Mouse (Mus musculus) cerebellum, adult 9-11 months (tissue): ENCODE data around the gene Vwa3b.

Experiments used
- DNase-seq: peaks from one replicate; pipeline ENCODE4 v3.0.0; 2022

The Vwa3b gene

GRCm38 (mm10) chr1:37063841-37064240 lies 37.4 kb downstream of the Vwa3b start:
- no peak for DNase-seq

GRCm38 (mm10) chr1:37065658-37066412 lies 39.4 kb downstream of the Vwa3b start:
- DNase-seq: no peak

DNA sequence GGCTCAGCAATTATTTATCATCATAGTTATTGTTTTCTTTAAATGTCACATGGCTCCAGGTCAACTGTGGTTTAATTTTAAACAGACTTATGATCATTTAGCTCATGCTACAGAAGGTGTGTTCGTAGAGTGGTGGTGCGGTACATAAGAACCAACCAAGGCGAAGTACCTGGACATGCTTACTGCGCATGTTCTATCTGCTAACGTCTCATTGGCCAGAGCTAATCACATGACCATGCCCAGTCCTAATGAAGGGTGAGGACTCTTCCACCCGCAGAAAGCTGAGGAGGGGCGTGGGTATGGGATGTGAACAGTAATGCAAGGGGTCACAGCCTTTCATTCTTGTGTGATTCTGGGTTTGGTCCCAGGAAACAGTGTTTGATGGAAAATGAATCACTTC lies 49.4 kb downstream of the Vwa3b start:
- DNase-seq: no peak

GRCm38 (mm10) chr1:37077266-37077665 lies 50.9 kb downstream of the Vwa3b start:
- DNase-seq: no peak

DNA sequence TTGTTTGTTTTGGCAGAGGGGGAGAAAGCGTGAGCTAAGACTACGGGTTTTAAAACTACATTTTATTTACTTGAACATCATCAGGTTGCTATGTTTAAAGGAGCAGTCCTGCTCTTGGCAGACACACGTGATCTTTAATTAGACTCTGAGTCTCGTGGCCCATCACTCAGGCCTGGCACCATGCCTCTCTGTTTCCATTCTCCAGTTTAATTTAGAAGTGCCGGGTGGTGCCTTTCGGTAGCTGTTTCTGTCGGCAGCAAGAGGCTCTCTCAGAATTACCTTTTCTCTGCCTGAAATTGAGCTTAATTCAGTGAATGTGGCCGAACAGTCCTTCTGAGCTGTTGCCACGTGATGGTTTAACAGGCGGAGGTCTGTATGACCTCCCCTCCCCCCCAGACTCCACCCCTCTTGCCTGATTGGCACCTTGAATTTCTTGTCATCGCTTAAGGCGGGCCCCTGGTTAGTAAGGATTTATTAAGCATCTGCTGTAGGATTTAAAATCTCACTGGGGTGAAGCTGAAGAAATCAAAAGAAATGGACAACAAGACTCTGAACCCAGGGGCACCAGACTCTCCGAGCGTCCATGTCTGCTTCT lies 51.7 kb downstream of the Vwa3b start:
- DNase-seq: no peak

DNA sequence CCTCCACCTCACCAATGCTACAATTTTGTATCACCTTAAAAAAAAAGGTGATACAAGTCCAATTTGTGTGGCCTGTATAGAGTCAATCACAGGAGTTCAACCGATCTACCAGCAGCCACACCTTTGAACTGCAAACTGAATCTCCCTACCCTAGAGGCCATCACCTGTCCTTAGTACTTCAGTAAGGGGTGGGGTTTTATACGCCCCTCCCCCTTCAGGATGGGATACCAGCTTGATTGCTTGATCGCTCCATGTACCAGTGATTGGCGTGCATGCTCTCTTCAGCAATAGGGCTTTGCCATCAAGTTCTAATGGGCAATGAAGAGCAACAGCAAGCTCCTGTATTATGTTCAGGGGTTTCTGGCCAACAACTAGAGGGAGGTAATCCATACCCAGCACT lies 54.0 kb downstream of the Vwa3b start:
- no peak for DNase-seq

DNA sequence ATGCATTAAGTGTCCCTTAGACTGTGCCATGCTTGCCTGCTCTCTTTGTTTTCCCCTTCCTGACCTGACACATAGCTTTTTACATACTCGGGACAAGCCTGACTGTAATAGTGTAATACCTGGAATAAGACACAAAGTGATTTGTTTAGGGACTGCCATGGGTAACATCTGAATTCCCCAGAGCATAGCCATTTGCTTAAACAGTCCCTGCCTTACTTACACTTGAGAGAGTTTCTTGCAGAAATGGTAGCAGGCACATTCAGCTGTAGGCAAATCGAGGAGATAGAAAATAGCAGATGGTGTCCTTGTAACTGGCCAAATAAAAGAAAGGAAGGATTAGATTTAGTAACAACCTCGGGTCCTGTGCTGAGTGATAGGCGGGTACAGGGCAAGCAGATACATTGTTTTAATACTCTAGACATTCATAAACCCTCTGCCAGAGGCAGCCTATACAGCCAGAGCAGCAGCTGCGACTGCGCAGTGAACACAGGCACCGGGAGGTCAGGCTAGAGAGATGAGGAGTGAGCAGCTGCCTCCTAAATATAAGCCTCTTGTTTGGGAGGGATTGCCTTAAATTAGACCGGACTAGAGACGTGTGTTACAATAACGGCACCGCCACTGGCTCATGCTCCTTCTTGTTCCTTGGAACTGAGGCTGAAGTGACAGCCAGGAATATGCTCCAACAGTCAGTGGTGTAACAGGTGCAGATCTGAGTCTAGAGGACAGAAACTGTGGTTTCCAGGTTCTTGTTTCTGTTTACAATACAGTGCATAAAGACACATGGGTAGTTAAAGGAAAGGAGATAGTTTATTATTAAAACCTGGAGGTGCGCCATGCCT lies 55.2 kb downstream of the Vwa3b start:
- no peak for DNase-seq

DNA sequence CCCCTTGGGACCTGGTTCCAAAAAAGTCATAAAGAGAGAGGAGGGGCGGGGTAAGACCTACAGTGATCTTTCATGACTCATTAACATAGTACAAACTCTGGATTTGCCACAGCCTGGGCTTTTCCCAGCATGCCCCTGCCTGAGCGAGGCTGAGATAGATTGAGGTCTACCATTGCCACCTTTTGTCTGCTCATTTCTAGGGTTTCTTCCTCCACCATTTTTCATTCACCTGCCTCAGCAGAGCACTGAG lies 55.7 kb downstream of the Vwa3b start:
- DNase-seq: no peak

GRCm38 (mm10) chr1:37084075-37084474 lies 57.7 kb downstream of the Vwa3b start:
- DNase-seq: no peak

DNA sequence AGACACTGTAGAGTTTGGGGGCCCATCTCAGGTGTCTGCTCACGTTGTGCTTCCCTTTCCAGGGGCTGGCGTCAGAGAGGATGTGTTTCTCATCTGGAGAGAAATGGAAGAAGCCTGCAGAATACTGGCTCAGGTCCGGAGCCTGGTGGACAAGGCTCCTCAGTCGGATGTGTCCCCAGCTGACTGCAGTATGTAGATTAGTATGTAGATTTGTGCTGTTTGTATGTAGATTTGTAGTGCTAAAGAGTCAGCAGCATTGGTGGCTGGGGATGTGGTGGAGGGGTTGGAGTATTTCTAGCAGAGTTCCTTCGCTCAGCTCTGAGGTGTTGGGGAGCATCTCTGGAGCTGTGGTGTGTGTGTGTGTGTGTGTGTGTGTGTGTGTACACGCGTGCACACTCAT lies 58.8 kb downstream of the Vwa3b start:
- DNase-seq: no peak

GRCm38 (mm10) chr1:37089191-37089590 lies 62.8 kb downstream of the Vwa3b start:
- DNase-seq: no peak

DNA sequence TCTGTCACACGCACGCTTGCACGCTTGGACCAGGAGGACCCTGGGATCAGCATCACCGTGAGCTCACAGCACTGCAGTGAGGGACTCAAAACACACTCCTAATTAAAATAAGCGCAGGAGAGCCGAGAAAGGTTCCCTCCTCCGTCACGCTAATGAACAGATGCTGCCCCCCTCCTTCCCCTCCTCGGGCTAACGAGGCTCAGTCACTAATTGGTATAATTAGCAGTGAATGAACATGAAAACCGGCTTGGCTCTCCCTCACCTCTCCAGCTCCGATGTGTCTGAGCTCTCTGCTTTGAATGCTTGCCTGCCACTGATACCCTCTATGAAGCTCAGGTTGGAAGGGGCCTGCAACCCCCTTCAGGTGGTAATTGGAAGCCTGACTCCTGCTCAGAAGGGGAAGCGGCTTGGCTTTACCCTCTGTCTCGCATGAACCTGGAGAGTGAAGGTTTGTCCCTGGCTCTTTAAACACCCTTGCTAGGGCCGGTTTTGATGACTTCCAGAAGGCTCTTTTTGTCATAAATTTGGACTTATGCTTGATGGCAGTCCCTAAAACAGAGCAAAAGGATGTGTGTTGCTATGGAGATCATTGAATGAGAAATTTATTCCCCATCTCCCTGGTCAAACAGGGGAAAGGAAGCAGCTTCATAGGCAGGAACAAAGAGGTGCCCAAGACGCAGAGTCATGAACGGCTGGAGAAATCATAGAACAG lies 71.1 kb downstream of the Vwa3b start:
- no peak for DNase-seq

DNA sequence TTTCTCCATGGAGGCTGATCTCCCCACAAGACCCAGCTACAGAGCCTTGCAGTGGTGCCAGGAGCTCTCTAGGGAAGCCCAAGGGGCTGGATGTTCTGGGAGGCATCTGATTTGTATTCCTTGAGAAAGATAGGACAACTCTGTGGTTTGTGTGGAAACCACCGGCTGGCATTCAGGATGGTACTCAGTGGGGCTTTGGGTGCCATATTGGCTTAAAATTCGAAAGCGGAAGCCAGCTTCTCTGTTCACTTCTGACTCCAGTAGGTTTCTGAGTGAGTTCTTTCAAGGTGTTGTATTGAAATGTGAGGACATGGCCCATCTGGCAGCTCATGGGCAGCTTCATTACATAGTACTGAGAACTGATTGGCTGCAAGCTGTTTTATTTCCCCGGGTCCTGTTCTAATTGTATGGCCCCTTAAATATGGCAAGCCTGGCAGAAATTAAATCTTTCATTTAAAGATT lies 71.7 kb downstream of the Vwa3b start:
- DNase-seq: no peak

GRCm38 (mm10) chr1:37100361-37100760 lies 74.0 kb downstream of the Vwa3b start:
- no peak for DNase-seq

- DNase-seq: no peak
Observed at GRCm38 (mm10) chr1:37101016-37101415, 74.6 kb downstream of the Vwa3b start.

GRCm38 (mm10) chr1:37101717-37102116 lies 75.3 kb downstream of the Vwa3b start:
- DNase-seq: no peak

DNA sequence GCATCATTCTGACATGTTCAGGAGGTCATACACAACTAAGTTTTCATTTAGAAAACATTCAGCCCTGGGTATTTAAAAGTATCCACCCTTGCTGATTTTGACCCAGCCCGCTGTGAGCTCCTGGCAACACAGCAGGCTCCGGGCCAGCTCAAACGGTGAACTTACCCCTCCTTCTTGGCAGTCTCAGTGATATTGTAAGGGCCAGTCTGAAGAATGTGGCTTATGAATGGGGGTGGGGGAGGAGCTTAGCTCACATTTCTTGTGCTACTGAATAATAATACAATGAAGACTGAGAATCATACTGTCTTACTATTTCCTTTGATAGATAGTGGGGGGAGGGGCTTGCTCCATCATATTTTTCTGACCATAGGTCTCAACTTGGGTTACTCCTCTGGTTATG lies 78.8 kb downstream of the Vwa3b start:
- no peak for DNase-seq

GRCm38 (mm10) chr1:37113781-37114180 lies 87.4 kb downstream of the Vwa3b start:
- DNase-seq: no peak

- DNase-seq: no peak
Observed at GRCm38 (mm10) chr1:37115847-37116246, 89.5 kb downstream of the Vwa3b start.

DNA sequence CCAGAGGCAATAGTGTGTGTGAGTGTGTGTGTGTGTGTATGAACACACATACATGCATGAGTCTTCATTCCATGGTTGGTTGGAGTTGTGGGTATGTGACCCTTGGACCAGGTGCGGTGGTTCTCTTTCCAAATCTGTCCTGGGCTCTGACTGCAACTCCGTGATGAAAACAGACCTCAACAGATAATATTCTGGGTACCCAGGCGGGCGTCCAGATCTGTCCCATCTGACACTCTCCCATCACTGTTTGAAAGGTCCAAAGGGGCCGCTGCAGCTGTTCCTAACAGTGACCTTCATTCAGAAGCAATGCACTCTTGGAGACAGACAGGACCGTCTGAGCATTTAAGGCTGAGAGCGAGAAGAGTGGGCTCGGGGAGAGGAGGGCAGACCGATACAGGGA lies 90.2 kb downstream of the Vwa3b start:
- no peak for DNase-seq

DNA sequence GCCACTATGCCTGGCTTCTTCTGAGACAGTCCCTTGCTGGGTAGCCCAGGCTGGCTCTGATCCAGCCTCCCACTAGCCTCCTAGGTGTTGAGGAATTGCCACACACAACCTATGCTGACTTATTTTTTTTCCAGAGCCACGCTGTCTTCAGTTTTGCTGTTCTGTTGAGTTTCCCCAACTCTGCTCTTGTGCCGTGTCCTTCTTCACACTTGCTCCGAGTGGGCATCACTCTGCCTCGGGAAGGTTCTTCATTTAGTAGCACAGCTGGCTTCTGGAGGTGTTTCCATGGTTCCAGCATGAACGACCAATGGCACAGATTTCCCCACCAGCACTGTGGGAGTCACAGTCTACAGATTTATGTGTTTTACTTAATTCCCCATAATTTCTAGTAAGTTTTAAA lies 91.6 kb downstream of the Vwa3b start:
- no peak for DNase-seq

GRCm38 (mm10) chr1:37122306-37122705 lies 95.9 kb downstream of the Vwa3b start:
- no peak for DNase-seq

DNA sequence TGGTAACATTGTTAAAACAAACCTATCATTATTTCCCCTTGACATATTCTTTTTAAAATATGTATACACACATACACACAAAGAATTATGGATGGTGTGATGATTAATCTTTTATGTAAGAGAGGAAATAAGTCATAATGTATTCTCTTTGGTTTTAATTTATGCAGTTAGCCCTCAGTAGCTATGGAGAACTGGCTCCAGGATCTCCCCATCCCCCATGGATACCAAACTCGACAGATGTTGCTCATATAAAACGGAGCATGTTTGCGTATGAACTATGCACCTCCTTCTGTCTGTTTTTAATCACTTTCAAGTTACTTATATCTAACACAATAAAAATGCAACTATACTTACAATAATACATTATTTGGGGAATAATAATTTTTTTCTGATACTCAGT lies 96.4 kb downstream of the Vwa3b start:
- no peak for DNase-seq
